ENCODE assay signal across 29 mouse cellular contexts in the genomic region with DNA sequence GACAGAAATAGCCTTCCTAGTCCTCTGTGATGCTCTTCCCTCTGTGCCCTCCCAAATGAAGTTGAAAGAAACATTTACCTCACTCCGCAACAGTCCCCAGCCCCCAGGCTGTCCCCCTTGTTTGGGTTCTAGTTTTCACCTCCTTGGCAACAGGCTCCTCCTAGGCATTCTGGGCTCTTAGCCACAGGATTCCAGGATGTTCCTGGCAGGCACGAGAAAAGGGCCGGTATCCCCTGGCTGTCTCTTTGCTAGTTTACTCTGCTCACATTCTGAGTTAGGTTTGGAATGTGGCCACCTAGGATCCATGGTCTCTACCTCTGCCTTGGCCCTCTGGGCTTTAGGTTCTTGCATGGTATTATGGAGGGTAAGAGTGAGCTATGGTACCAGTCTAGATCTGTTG.
DNase-seq lines count a peak whose midpoint lies in the region; ATAC-seq and TF ChIP-seq lines count a peak whose summit lies in the region.
"Had no signal": no experiment of that assay in that cellular context is flagged by ENCODE, and none has a peak within 500 bp of the region (broad histone marks: within the 10 kb centered on the region; RNA-seq: fewer than 3 reads in every experiment).

No protein-coding gene starts in this region.

- H3K36me3 ChIP-seq in embryonic facial prominence, embryonic 14.5 days (ENCODE audit: control insufficient read depth, insufficient read depth, low read length), result no peaks in the 10 kb centered on the region
- no peaks in the 10 kb centered on the region for H3K36me3 ChIP-seq in embryonic facial prominence, embryonic 10.5 days (replicated peaks)
- no peaks in the 10 kb centered on the region for H3K36me3 ChIP-seq in limb, embryonic 14.5 days (ENCODE audit: control insufficient read depth, insufficient read depth, low read length)
- no peaks in the 10 kb centered on the region for H3K36me3 ChIP-seq in limb, embryonic 10.5 days
- H3K36me3 ChIP-seq: embryonic facial prominence, embryonic 13.5 days; hindbrain, embryonic 10.5 days; limb, embryonic 13.5 days; liver, embryonic 13.5 days; lung, embryonic 15.5 days; neural tube, embryonic 12.5 days had no signal

- peak; percentile 20 for DNase-seq in embryonic facial prominence, embryonic 14.5 days (ENCODE audit: low spot score)
- DNase-seq in embryonic facial prominence, embryonic 10.5 days (ENCODE audit: low spot score), result no peak
- peak; percentile 8 for DNase-seq in limb, embryonic 14.5 days (ENCODE audit: low spot score)
- DNase-seq in limb, embryonic 10.5 days (ENCODE audit: low spot score), result no peak
- peak; percentile 7 for DNase-seq in urinary bladder, postnatal 14 days (ENCODE audit: low spot score)
- no peak for DNase-seq in urinary bladder, adult 2 months (ENCODE audit: low spot score)
- DNase-seq: adrenal gland, adult 2 months; cerebellum, adult 11-12 months; cerebellum, postnatal 25 days; gastrocnemius, adult 2 months; kidney, postnatal 36 days; layer of hippocampus, postnatal 36 days; liver, embryonic 13.5 days; midbrain, embryonic 14.5 days; right cerebral cortex, postnatal 25 days; thymus, adult 2 months; thymus, postnatal 4 days had no signal

- H3K4me2 ChIP-seq in embryonic facial prominence, embryonic 14.5 days (ENCODE audit: low read depth, low read length), result no peak overlapping the region
- H3K4me2 ChIP-seq in limb, embryonic 14.5 days (replicated peaks; ENCODE audit: low read depth, low read length, severe bottlenecking), result no peak overlapping the region
- H3K4me2 ChIP-seq: embryonic facial prominence, embryonic 13.5 days; limb, embryonic 13.5 days; liver, embryonic 13.5 days; lung, embryonic 15.5 days; neural tube, embryonic 12.5 days had no signal

- no peak overlapping the region for H3K27ac ChIP-seq in embryonic facial prominence, embryonic 14.5 days (replicated peaks; ENCODE audit: low read depth, low read length)
- H3K27ac ChIP-seq in embryonic facial prominence, embryonic 10.5 days (replicated peaks), result no peak overlapping the region
- no peak overlapping the region for H3K27ac ChIP-seq in limb, embryonic 14.5 days (replicated peaks; ENCODE audit: low read depth, low read length)
- H3K27ac ChIP-seq in limb, embryonic 10.5 days, result no peak overlapping the region
- H3K27ac ChIP-seq: embryonic facial prominence, embryonic 13.5 days; gastrocnemius, adult 2 months; hindbrain, embryonic 10.5 days; limb, embryonic 13.5 days; liver, embryonic 13.5 days; lung, embryonic 15.5 days; neural tube, embryonic 12.5 days had no signal

- H3K4me3 ChIP-seq in embryonic facial prominence, embryonic 14.5 days (ENCODE audit: low read depth, low read length), result no peak overlapping the region
- no peak overlapping the region for H3K4me3 ChIP-seq in embryonic facial prominence, embryonic 10.5 days
- no peak overlapping the region for H3K4me3 ChIP-seq in limb, embryonic 14.5 days (replicated peaks; ENCODE audit: low read length)
- H3K4me3 ChIP-seq in limb, embryonic 10.5 days, result no peak overlapping the region
- H3K4me3 ChIP-seq: embryonic facial prominence, embryonic 13.5 days; gastrocnemius, adult 2 months; hindbrain, embryonic 10.5 days; limb, embryonic 13.5 days; liver, embryonic 13.5 days; lung, embryonic 15.5 days; megakaryocyte, embryonic 14.5 days; neural tube, embryonic 12.5 days had no signal

- H3K4me1 ChIP-seq in embryonic facial prominence, embryonic 14.5 days (ENCODE audit: control insufficient read depth, insufficient read depth, low read length), result no peaks in the 10 kb centered on the region; the same call in 1 of the 2 replicates
- no peaks in the 10 kb centered on the region for H3K4me1 ChIP-seq in embryonic facial prominence, embryonic 10.5 days
- H3K4me1 ChIP-seq in limb, embryonic 14.5 days (ENCODE audit: control insufficient read depth, insufficient read depth, low read length), result 0 out of 2 replicates have a peak, but pooled peaks cover 3% of the 10 kb centered on the region
- no peaks in the 10 kb centered on the region for H3K4me1 ChIP-seq in limb, embryonic 10.5 days
- H3K4me1 ChIP-seq: embryonic facial prominence, embryonic 13.5 days; hindbrain, embryonic 10.5 days; liver, embryonic 13.5 days; lung, embryonic 15.5 days; megakaryocyte, embryonic 14.5 days; neural tube, embryonic 12.5 days had no signal

- no peaks in the 10 kb centered on the region for H3K27me3 ChIP-seq in embryonic facial prominence, embryonic 14.5 days (replicated peaks; ENCODE audit: control insufficient read depth, insufficient read depth, low read length)
- no peaks in the 10 kb centered on the region for H3K27me3 ChIP-seq in embryonic facial prominence, embryonic 10.5 days (replicated peaks; ENCODE audit: low read depth, poor library complexity, severe bottlenecking)
- no peaks in the 10 kb centered on the region for H3K27me3 ChIP-seq in limb, embryonic 14.5 days (ENCODE audit: control insufficient read depth, insufficient read depth, low read length)
- no peaks in the 10 kb centered on the region for H3K27me3 ChIP-seq in limb, embryonic 10.5 days (ENCODE audit: low read depth, poor library complexity, severe bottlenecking)
- H3K27me3 ChIP-seq: embryonic facial prominence, embryonic 13.5 days; limb, embryonic 13.5 days; liver, embryonic 13.5 days; lung, embryonic 15.5 days; megakaryocyte, embryonic 14.5 days; neural tube, embryonic 12.5 days had no signal

- no peak overlapping the region for H3K9ac ChIP-seq in embryonic facial prominence, embryonic 14.5 days (ENCODE audit: low read depth, low read length)
- no peak overlapping the region for H3K9ac ChIP-seq in limb, embryonic 14.5 days (ENCODE audit: low read depth, low read length, severe bottlenecking)
- H3K9ac ChIP-seq: embryonic facial prominence, embryonic 13.5 days; limb, embryonic 13.5 days; liver, embryonic 13.5 days; lung, embryonic 15.5 days; neural tube, embryonic 12.5 days had no signal

- no peak for ATAC-seq in embryonic facial prominence, embryonic 14.5 days (ENCODE audit: low read depth)
- no peak for ATAC-seq in limb, embryonic 14.5 days (ENCODE audit: low FRiP score, low read depth)
- no peak for ATAC-seq in megakaryocyte-erythroid progenitor cell, adult 5-6 weeks (replicated peaks; ENCODE audit: low FRiP score, low TSS enrichment, poor library complexity, severe bottlenecking)
- ATAC-seq in granulocyte monocyte progenitor cell, adult 5-6 weeks (replicated peaks; ENCODE audit: poor library complexity, severe bottlenecking), result no peak
- ATAC-seq: CD4-positive, CD25-positive, alpha-beta regulatory T cell, adult 4 months; forebrain, embryonic 14.5 days; hindbrain, embryonic 16.5 days; intestine, embryonic 16.5 days had no signal

- no peaks in the 10 kb centered on the region for H3K9me3 ChIP-seq in embryonic facial prominence, embryonic 14.5 days (ENCODE audit: control insufficient read depth, low read length)
- no peaks in the 10 kb centered on the region for H3K9me3 ChIP-seq in embryonic facial prominence, embryonic 10.5 days
- H3K9me3 ChIP-seq in limb, embryonic 14.5 days (ENCODE audit: control insufficient read depth, low read length), result no peaks in the 10 kb centered on the region
- H3K9me3 ChIP-seq in limb, embryonic 10.5 days (replicated peaks), result no peaks in the 10 kb centered on the region
- H3K9me3 ChIP-seq: embryonic facial prominence, embryonic 13.5 days; hindbrain, embryonic 10.5 days; limb, embryonic 13.5 days; liver, embryonic 13.5 days; lung, embryonic 15.5 days; neural tube, embryonic 12.5 days had no signal

- 63% methylated on average over 3 of the region's 3 CpGs for WGBS in embryonic facial prominence, embryonic 14.5 days
- 71% methylated on average over 3 of the region's 3 CpGs for WGBS in embryonic facial prominence, embryonic 10.5 days
- WGBS in limb, embryonic 14.5 days, result 59% methylated on average over 3 of the region's 3 CpGs
- WGBS in limb, embryonic 10.5 days, result 72% methylated on average over 3 of the region's 3 CpGs

- TF ChIP-seq POLR2A in limb, embryonic 14.5 days (IDR thresholded peaks at IDR 0.05; ENCODE audit: borderline replicate concordance, extremely low read depth, insufficient read depth, insufficient read length), result no peak

Comparison
In these comparisons a context has a peak if more than half of its experiments do, and no peak if none do; other contexts are left out.
1. DNase-seq: peak in embryonic facial prominence, embryonic 14.5 days (single experiment), limb, embryonic 14.5 days (single experiment) and urinary bladder, postnatal 14 days (single experiment); none in embryonic facial prominence, embryonic 10.5 days (single experiment), limb, embryonic 10.5 days (single experiment) and urinary bladder, adult 2 months (single experiment).